Mouse (Mus musculus) left cerebral cortex, adult 9 months (tissue): ENCODE measurements around the gene Dctn1.

Experiments
- DNase-seq, 2 experiments: peaks; one replicate each; pipeline ENCODE4 v3.0.0; 2022; ENCODE audit warnings: low spot score in 2 of 2

The Dctn1 gene

GRCm38 (mm10) chr6:83166243-83166630, 517 bp downstream of the Dctn1 start:
- DNase-seq, result no peak

- DNase-seq, result no peak
These were observed 4.2 kb downstream of the Dctn1 start for GRCm38 (mm10) chr6:83169872-83170271.

- no peak for DNase-seq
These were observed 5.3 kb downstream of the Dctn1 start for GRCm38 (mm10) chr6:83171063-83171462.

DNA sequence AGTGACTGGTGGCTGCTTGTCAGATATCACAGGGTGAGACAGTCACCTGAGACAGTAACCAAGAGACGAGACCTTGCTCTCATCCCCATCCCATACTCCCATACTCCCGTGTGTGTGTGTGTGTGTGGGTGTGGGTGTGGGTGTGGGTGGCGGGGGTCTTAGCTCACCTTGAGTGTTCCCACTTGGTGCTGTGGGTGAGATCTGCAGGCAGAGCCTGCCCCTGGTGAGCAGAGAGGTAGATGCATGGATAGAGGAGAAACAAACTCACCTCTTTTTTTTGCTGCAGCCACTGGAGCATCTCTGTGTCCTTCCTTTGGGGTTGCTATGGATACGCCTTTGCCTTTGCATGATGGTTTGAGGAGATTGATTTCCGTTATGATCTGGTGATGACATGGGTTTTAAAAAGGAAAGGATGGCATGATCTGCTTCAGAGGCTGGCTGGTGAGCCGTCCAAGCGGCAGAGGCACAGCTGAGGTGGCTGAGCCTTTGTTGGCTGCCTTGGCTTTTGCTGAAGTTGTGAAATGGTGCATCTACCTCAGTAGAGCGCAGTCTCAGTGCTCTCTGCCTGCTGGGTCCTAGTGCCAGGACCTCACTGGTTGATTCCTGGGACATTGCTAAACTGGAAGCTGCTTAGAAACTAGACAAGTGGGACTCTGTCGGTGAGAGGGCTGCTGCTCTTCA, 6.7 kb downstream of the Dctn1 start:
- DNase-seq, result peak in 1 of 2 experiments; percentile 68

GRCm38 (mm10) chr6:83175996-83176395, 10.3 kb downstream of the Dctn1 start:
- no peak for DNase-seq

DNA sequence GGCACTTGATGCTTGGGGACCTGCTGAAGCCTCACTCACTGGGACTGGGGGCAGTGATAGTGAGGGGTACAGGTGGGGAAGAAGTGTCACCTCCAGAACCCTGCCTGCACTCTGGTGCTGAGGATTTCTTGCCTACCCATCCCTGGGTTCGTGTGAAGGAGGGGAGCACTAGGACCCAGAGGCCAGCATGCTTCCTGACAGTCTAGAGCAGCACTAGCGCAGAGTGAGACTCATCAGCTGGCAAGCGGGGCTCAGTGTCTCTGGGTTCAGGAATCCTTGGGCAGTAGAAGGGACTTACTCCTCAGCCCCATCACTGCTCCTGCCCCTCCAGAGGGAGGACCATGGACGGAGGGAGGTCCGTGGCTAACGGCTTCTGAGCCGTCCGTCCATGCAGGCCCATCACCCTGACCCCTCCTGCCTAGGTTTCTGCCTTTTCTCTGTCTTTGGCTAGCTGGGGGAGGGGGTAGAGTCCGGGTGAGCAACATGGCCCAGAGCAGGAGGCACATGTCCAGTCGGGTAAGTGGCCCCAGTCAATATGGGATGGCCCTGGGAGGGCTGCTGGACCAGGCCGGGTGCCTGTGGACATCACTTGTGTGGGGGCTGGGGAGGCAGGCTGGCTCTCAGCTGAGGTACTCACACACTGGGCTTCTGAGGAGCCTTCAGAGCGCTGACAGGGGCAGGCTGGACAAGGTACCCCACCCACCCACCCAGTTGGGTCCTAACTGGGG, 13.8 kb downstream of the Dctn1 start:
- DNase-seq, result peak in 1 of 2 experiments; percentile 69

GRCm38 (mm10) chr6:83180605-83181004, 14.9 kb downstream of the Dctn1 start:
- DNase-seq, result no peak

GRCm38 (mm10) chr6:83184858-83185435, 19.2 kb downstream of the Dctn1 start:
- DNase-seq, result no peak

GRCm38 (mm10) chr6:83185895-83186861, 20.5 kb downstream of the Dctn1 start:
- peak; percentile 84 to 92 for DNase-seq

GRCm38 (mm10) chr6:83186946-83187345, 21.2 kb downstream of the Dctn1 start:
- DNase-seq, result no peak

GRCm38 (mm10) chr6:83193571-83193970, 27.9 kb downstream of the Dctn1 start:
- no peak for DNase-seq

DNA sequence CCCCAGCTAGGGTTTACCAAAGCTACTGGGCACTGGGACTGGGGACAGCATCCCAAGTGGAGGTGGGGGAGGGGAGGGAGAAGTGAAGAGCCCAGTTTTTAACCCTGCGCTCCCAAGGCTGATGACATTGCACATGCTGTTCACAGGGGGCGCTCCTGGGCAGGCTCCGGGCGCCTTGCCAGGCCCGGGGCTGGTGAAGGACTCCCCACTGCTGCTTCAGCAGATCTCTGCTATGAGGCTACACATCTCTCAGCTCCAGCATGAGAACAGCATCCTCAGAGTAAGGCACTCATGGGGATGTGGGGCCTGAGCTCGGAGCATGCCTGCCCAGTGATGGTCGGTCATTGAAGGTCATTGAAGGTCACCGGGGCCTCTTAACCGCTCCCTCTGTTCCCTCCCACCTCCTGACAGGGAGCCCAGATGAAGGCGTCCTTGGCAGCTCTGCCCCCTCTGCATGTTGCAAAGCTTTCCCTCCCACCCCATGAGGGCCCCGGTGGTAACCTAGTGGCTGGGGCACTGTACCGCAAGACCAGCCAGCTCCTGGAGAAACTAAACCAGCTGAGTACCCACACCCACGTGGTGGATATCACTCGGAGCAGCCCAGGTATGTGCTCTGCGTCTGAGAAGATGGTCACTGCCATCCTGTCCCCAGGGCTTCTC, 31.8 kb downstream of the Dctn1 start:
- peak in 1 of 2 experiments; percentile 62 for DNase-seq

DNA sequence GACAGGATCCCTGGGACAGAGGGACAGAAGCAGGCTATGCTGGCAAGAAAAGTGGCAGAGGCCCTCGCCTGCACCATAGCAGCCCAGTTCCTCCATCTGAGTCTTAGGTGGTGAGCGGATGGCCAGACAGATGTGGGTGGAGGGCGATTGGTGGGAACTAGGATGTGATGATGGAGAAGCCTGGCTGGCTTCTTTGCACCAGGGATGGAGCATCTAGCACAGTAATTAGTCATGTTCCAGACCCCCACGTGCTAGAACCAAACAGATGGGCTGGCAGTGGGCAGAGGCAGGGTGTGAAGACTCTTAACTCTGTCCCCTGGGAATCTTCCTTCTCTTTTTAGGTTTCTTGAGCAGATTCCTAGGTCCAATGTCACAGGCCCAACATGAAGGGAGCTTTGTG, 37.6 kb downstream of the Dctn1 start:
- DNase-seq, result no peak

GRCm38 (mm10) chr6:83205851-83206250, 40.1 kb downstream of the Dctn1 start:
- no peak for DNase-seq

GRCm38 (mm10) chr6:83206321-83206720, 40.6 kb downstream of the Dctn1 start:
- no peak for DNase-seq

GRCm38 (mm10) chr6:83207361-83208049, 41.8 kb downstream of the Dctn1 start:
- DNase-seq, result no peak

DNA sequence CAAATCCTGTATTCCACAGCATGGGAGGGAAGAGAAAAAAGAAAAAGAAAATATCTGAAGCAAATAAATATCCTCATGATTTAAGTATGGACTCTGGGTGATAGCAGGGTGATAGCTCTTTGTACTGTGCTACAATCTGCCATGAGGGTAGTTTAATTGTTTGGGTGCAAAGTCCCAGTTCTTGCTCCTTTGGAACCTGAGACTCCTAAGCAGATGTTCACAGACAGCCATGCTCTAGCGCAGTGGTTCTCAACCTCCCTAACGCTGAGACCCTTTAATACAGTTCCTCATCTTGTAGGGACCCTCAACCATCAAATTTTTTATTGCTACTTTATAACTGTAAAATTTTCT, 42.3 kb downstream of the Dctn1 start:
- no peak for DNase-seq

DNA sequence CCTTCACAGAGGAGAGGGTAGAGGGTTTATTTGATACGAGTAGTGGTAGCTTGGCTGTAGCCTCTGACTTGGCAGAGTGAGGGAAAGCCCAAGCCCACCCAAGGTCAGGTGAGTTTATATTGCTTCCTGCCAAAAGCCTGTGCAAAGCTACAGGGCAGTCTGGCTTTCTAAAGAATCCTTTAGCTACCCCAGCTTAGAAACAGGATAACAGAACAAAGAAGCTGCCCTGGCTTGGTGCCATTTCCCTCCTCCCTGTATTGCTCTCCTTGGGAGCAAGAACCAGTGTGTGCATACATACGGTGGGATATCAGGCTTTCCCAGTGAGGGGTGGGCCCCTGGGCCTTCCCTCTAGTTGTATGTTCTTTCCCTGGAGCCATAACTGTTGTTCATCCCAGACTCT, 44.8 kb downstream of the Dctn1 start:
- DNase-seq, result no peak

- no peak for DNase-seq
These were observed 45.8 kb downstream of the Dctn1 start for GRCm38 (mm10) chr6:83211526-83211925.

GRCm38 (mm10) chr6:83215002-83215666, 49.4 kb downstream of the Dctn1 start:
- peak in 1 of 2 experiments; percentile 68 for DNase-seq
